Mouse (Mus musculus): ENCODE measurements around the gene Camk1. TPM values are rescaled to one million over a fixed set of nuclear protein-coding genes. Genes with fewer than 3 reads are reported as not detected.

Camk1 gene
- polyA plus RNA-seq, 1 experiment from 2014 or later, result 128 TPM

Other genes with a start within 250 kb of the Camk1 start
- 56.7 and 63.6 TPM in 2 replicates for gene Lhfpl4, start 148.6 kb downstream of the Camk1 start, polyA plus RNA-seq (2015; fragmentation: Nextera tagmentation; extraction: Ambion mirVana)
- gene Mtmr14, start 106.1 kb downstream of the Camk1 start, polyA plus RNA-seq (2015; fragmentation: Nextera tagmentation; extraction: Ambion mirVana), result 34.1 and 34.6 TPM in 2 replicates
- 9.1 and 9.6 TPM in 2 replicates for gene Cpne9, start 61.7 kb downstream of the Camk1 start, polyA plus RNA-seq (2015; fragmentation: Nextera tagmentation; extraction: Ambion mirVana)
- 12.4 and 15.5 TPM in 2 replicates for gene Brpf1, start 36.8 kb downstream of the Camk1 start, polyA plus RNA-seq (2015; fragmentation: Nextera tagmentation; extraction: Ambion mirVana)
- gene Ogg1, start 17.0 kb downstream of the Camk1 start, polyA plus RNA-seq (2015; fragmentation: Nextera tagmentation; extraction: Ambion mirVana), result 7.0 and 10.6 TPM in 2 replicates
- gene Tada3, start 33.9 kb upstream of the Camk1 start, polyA plus RNA-seq (2015; fragmentation: Nextera tagmentation; extraction: Ambion mirVana), result 68.3 and 71.1 TPM in 2 replicates
- gene Arpc4, start 34.1 kb upstream of the Camk1 start, polyA plus RNA-seq (2015; fragmentation: Nextera tagmentation; extraction: Ambion mirVana), result 440 and 455 TPM in 2 replicates
- 9.2 and 11.8 TPM in 2 replicates for gene Ttll3, start 45.3 kb upstream of the Camk1 start, polyA plus RNA-seq (2015; fragmentation: Nextera tagmentation; extraction: Ambion mirVana)
- 21.5 and 21.7 TPM in 2 replicates for gene Rpusd3, start 75.4 kb upstream of the Camk1 start, polyA plus RNA-seq (2015; fragmentation: Nextera tagmentation; extraction: Ambion mirVana)
- 0.21 TPM in 1 of 2 replicates, not detected in the other for gene Cidec, start 91.8 kb upstream of the Camk1 start, polyA plus RNA-seq (2015; fragmentation: Nextera tagmentation; extraction: Ambion mirVana)
- gene Jagn1, start 98.6 kb upstream of the Camk1 start, polyA plus RNA-seq (2015; fragmentation: Nextera tagmentation; extraction: Ambion mirVana), result 95.2 and 106 TPM in 2 replicates
- 0.26 and 0.34 TPM in 2 replicates for gene Il17re, start 114.5 kb upstream of the Camk1 start, polyA plus RNA-seq (2015; fragmentation: Nextera tagmentation; extraction: Ambion mirVana)
- 4.4 and 5.9 TPM in 2 replicates for gene Il17rc, start 127.4 kb upstream of the Camk1 start, polyA plus RNA-seq (2015; fragmentation: Nextera tagmentation; extraction: Ambion mirVana)
- gene Creld1, start 139.3 kb upstream of the Camk1 start, polyA plus RNA-seq (2015; fragmentation: Nextera tagmentation; extraction: Ambion mirVana), result 92.9 and 96.4 TPM in 2 replicates
- gene Prrt3, start 157.9 kb upstream of the Camk1 start, polyA plus RNA-seq (2015; fragmentation: Nextera tagmentation; extraction: Ambion mirVana), result 14.2 and 14.5 TPM in 2 replicates
- gene Emc3, start 187.7 kb upstream of the Camk1 start, polyA plus RNA-seq (2015; fragmentation: Nextera tagmentation; extraction: Ambion mirVana), result 120 and 124 TPM in 2 replicates
- 1.9 and 2.1 TPM in 2 replicates for gene Fancd2, start 187.7 kb upstream of the Camk1 start, polyA plus RNA-seq (2015; fragmentation: Nextera tagmentation; extraction: Ambion mirVana)